ENCODE assay signal across 8 mouse cellular contexts in genomic region chr11:106256775-106257174, GRCm38 (mm10). TPM values are rescaled to one million over a fixed set of nuclear protein-coding genes. Genes with fewer than 3 reads are reported as not detected.
DNase-seq lines count a peak whose midpoint lies in the region; ATAC-seq and TF ChIP-seq lines count a peak whose summit lies in the region.

No protein-coding gene starts in this region.

- H3K27me3 ChIP-seq in heart, embryonic 12.5 days (replicated peaks), result no peaks in the 10 kb centered on the region
- no peaks in the 10 kb centered on the region for H3K27me3 ChIP-seq in embryonic facial prominence, embryonic 14.5 days (replicated peaks; ENCODE audit: control insufficient read depth, insufficient read depth, low read length)
- H3K27me3 ChIP-seq in kidney, adult 2 months (replicated peaks; ENCODE audit: control insufficient read depth, insufficient read depth, low read length), result no peaks in the 10 kb centered on the region
- no peaks in the 10 kb centered on the region for H3K27me3 ChIP-seq in lung, postnatal 0 days (replicated peaks; ENCODE audit: insufficient read depth, low read length)

- peaks cover 51% of the 10 kb centered on the region for H3K36me3 ChIP-seq in heart, embryonic 12.5 days
- peaks cover 65% of the 10 kb centered on the region for H3K36me3 ChIP-seq in embryonic facial prominence, embryonic 14.5 days (ENCODE audit: control insufficient read depth, insufficient read depth, low read length)
- H3K36me3 ChIP-seq in kidney, adult 2 months (ENCODE audit: control insufficient read depth, insufficient read depth, low read length), result no peaks in the 10 kb centered on the region
- H3K36me3 ChIP-seq in lung, postnatal 0 days (ENCODE audit: insufficient read depth, low read length), result peaks cover 9% of the 10 kb centered on the region; the same call in 1 of the 2 replicates

- peak overlapping the region; percentile 93 for H3K4me2 ChIP-seq in heart, embryonic 12.5 days
- H3K4me2 ChIP-seq in embryonic facial prominence, embryonic 14.5 days (ENCODE audit: low read depth, low read length), result peak overlapping the region; percentile 77
- peak overlapping the region; percentile 94 for H3K4me2 ChIP-seq in lung, postnatal 0 days (replicated peaks; ENCODE audit: low read depth, low read length)

- WGBS in heart, embryonic 12.5 days, result 54% methylated on average over 5 of the region's 5 CpGs
- 67% methylated on average over 5 of the region's 5 CpGs for WGBS in embryonic facial prominence, embryonic 14.5 days
- WGBS in kidney, adult 2 months, result 47% methylated on average over 5 of the region's 5 CpGs
- 51% methylated on average over 5 of the region's 5 CpGs for WGBS in lung, postnatal 0 days

- peak overlapping the region; percentile 86 for H3K4me3 ChIP-seq in heart, embryonic 12.5 days
- peak overlapping the region; percentile 80 for H3K4me3 ChIP-seq in embryonic facial prominence, embryonic 14.5 days (ENCODE audit: low read depth, low read length)
- peak overlapping the region; percentile 72 for H3K4me3 ChIP-seq in kidney, adult 2 months (ENCODE audit: insufficient read depth, low read depth, low read length)
- H3K4me3 ChIP-seq in lung, postnatal 0 days (ENCODE audit: low read depth, low read length), result peak overlapping the region; percentile 70

- H3K9me3 ChIP-seq in heart, embryonic 12.5 days (replicated peaks), result no peaks in the 10 kb centered on the region
- no peaks in the 10 kb centered on the region for H3K9me3 ChIP-seq in embryonic facial prominence, embryonic 14.5 days (ENCODE audit: control insufficient read depth, low read length)
- no peaks in the 10 kb centered on the region for H3K9me3 ChIP-seq in lung, postnatal 0 days (ENCODE audit: low read length)

- TF ChIP-seq POLR2A in kidney, adult 2 months (IDR thresholded peaks at IDR 0.05; ENCODE audit: low read depth, low read length), result no peak

- peaks cover 20% of the 10 kb centered on the region for H3K4me1 ChIP-seq in heart, embryonic 12.5 days (replicated peaks)
- peaks cover 11% of the 10 kb centered on the region for H3K4me1 ChIP-seq in embryonic facial prominence, embryonic 14.5 days (ENCODE audit: control insufficient read depth, insufficient read depth, low read length)
- H3K4me1 ChIP-seq in kidney, adult 2 months (ENCODE audit: control insufficient read depth, insufficient read depth, low read length), result no peaks in the 10 kb centered on the region
- H3K4me1 ChIP-seq in lung, postnatal 0 days (ENCODE audit: insufficient read depth, low read depth, low read length), result peaks cover 11% of the 10 kb centered on the region; the same call in 1 of the 2 replicates

- TF ChIP-seq EP300 in lung, postnatal 0 days (IDR thresholded peaks at IDR 0.05), result no peak

- ATAC-seq in heart, embryonic 12.5 days (ENCODE audit: insufficient number of reproducible peaks, low FRiP score), result no peak
- ATAC-seq in embryonic facial prominence, embryonic 14.5 days (ENCODE audit: low read depth), result no peak
- ATAC-seq in lung, postnatal 0 days, result no peak

- peak overlapping the region; percentile 92 for H3K9ac ChIP-seq in heart, embryonic 12.5 days
- H3K9ac ChIP-seq in embryonic facial prominence, embryonic 14.5 days (ENCODE audit: low read depth, low read length), result peak overlapping the region; percentile 81
- H3K9ac ChIP-seq in lung, postnatal 0 days (replicated peaks; ENCODE audit: low read depth), result no peak overlapping the region

- no peak for DNase-seq in heart, postnatal 36 days
- DNase-seq in embryonic facial prominence, embryonic 14.5 days (ENCODE audit: low spot score), result no peak
- peak; percentile 64 for DNase-seq in kidney, adult 2 months
- DNase-seq in lung, postnatal 0 days (ENCODE audit: low spot score), result no peak
- no peak for DNase-seq in right cerebral cortex, postnatal 10 days (ENCODE audit: low spot score in 2 of 2)
- no peak for DNase-seq in frontal cortex, postnatal 25 days (ENCODE audit: low spot score in 2 of 2)
- no peak for DNase-seq in Muller cell, postnatal 12 days (ENCODE audit: inconsistent ontology term)

- intact Hi-C loops in heart, postnatal 36 days (cut with DNase I), result loop anchor here (1.0 kb wide), 1 partner anchor 16 kb away; the partner anchor contains the start of gene Smarcd2

- no peak overlapping the region for H3K27ac ChIP-seq in heart, embryonic 12.5 days (ENCODE audit: poor library complexity, severe bottlenecking)
- H3K27ac ChIP-seq in embryonic facial prominence, embryonic 14.5 days (replicated peaks; ENCODE audit: low read depth, low read length), result peak overlapping the region; percentile 58; the same call in 1 of the 2 replicates
- no peak overlapping the region for H3K27ac ChIP-seq in kidney, adult 2 months (ENCODE audit: insufficient read depth, low read depth, low read length)
- peak overlapping the region; percentile 69; the same call in 1 of the 2 replicates for H3K27ac ChIP-seq in lung, postnatal 0 days (ENCODE audit: low read length)

- no peak for TF ChIP-seq CTCF in kidney, adult 2 months (conservative IDR thresholded peaks at IDR 0.05; ENCODE audit: insufficient read depth, insufficient read length, low read depth, low read length)
- no peak for TF ChIP-seq CTCF in lung, postnatal 0 days (IDR thresholded peaks at IDR 0.05)

RNA-seq across cellular contexts. Expression of gene Psmc5, which starts 0.8 kb away (rescaled TPM):
- polyA plus RNA-seq in heart, embryonic 12.5 days (2016; fragmentation: Nextera tagmentation; extraction: Ambion mirVana), result 247 and 253 TPM in 2 replicates
- total RNA-seq in heart, postnatal 36 days (2021), result 100 to 1,000 TPM; 102 to 105 TPM
- 231 and 259 TPM in 2 replicates for polyA plus RNA-seq in embryonic facial prominence, embryonic 14.5 days (2014; fragmentation: Nextera tagmentation; extraction: Ambion mirVana)
- polyA plus RNA-seq in kidney, adult 2 months (2012; rRNA removed), result 52.5 and 66.9 TPM in 2 replicates
- polyA plus RNA-seq in lung, postnatal 0 days (2015; fragmentation: Nextera tagmentation; extraction: Ambion mirVana), result 150 and 153 TPM in 2 replicates

RNA-seq across cellular contexts. Expression of gene Ftsj3, which starts 0.9 kb away (rescaled TPM):
- 45.3 and 45.9 TPM in 2 replicates for polyA plus RNA-seq in heart, embryonic 12.5 days (2016; fragmentation: Nextera tagmentation; extraction: Ambion mirVana)
- 10 to 100 TPM; 21.1 to 23.0 TPM for total RNA-seq in heart, postnatal 36 days (2021)
- 47.9 and 58.1 TPM in 2 replicates for polyA plus RNA-seq in embryonic facial prominence, embryonic 14.5 days (2014; fragmentation: Nextera tagmentation; extraction: Ambion mirVana)
- polyA plus RNA-seq in kidney, adult 2 months (2012; rRNA removed), result 11.7 TPM in 2 replicates
- 18.7 and 19.0 TPM in 2 replicates for polyA plus RNA-seq in lung, postnatal 0 days (2015; fragmentation: Nextera tagmentation; extraction: Ambion mirVana)

RNA-seq across cellular contexts. Expression of gene Smarcd2, which starts 16.0 kb away (rescaled TPM):
- polyA plus RNA-seq in heart, embryonic 12.5 days (2016; fragmentation: Nextera tagmentation; extraction: Ambion mirVana), result 24.6 and 25.3 TPM in 2 replicates
- 10 to 100 TPM; 19.1 to 19.9 TPM for total RNA-seq in heart, postnatal 36 days (2021)
- 87.6 and 102 TPM in 2 replicates for polyA plus RNA-seq in embryonic facial prominence, embryonic 14.5 days (2014; fragmentation: Nextera tagmentation; extraction: Ambion mirVana)
- polyA plus RNA-seq in kidney, adult 2 months (2012; rRNA removed), result 70.0 and 77.9 TPM in 2 replicates
- 46.9 and 55.5 TPM in 2 replicates for polyA plus RNA-seq in lung, postnatal 0 days (2015; fragmentation: Nextera tagmentation; extraction: Ambion mirVana)

RNA-seq across cellular contexts. Expression of gene Tcam1, which starts 19.7 kb away (rescaled TPM):
- polyA plus RNA-seq in heart, embryonic 12.5 days (2016; fragmentation: Nextera tagmentation; extraction: Ambion mirVana), result 0.05 and 0.06 TPM in 2 replicates
- total RNA-seq in heart, postnatal 36 days (2021), result not detected
- 0.24 and 0.74 TPM in 2 replicates for polyA plus RNA-seq in embryonic facial prominence, embryonic 14.5 days (2014; fragmentation: Nextera tagmentation; extraction: Ambion mirVana)
- polyA plus RNA-seq in kidney, adult 2 months (2012; rRNA removed), result 0.02 and 0.03 TPM in 2 replicates
- polyA plus RNA-seq in lung, postnatal 0 days (2015; fragmentation: Nextera tagmentation; extraction: Ambion mirVana), result 0.06 and 0.07 TPM in 2 replicates

RNA-seq across cellular contexts. Expression of gene Ddx42, which starts 40.0 kb away (rescaled TPM):
- 59.1 and 60.7 TPM in 2 replicates for polyA plus RNA-seq in heart, embryonic 12.5 days (2016; fragmentation: Nextera tagmentation; extraction: Ambion mirVana)
- total RNA-seq in heart, postnatal 36 days (2021), result 10 to 100 TPM; 26.5 to 28.7 TPM
- polyA plus RNA-seq in embryonic facial prominence, embryonic 14.5 days (2014; fragmentation: Nextera tagmentation; extraction: Ambion mirVana), result 62.7 and 69.1 TPM in 2 replicates
- 8.3 and 10.0 TPM in 2 replicates for polyA plus RNA-seq in kidney, adult 2 months (2012; rRNA removed)
- 35.3 and 38.4 TPM in 2 replicates for polyA plus RNA-seq in lung, postnatal 0 days (2015; fragmentation: Nextera tagmentation; extraction: Ambion mirVana)

Comparison
In these comparisons a context has a peak if more than half of its experiments do, and no peak if none do; other contexts are left out.
1. H3K27ac ChIP-seq: peak in embryonic facial prominence, embryonic 14.5 days (single experiment) and lung, postnatal 0 days (single experiment); none in heart, embryonic 12.5 days (single experiment) and kidney, adult 2 months (single experiment).
2. Peak in every context shown above with its lines, with median percentiles within 50 percentile points of each other: H3K4me2 ChIP-seq and H3K4me3 ChIP-seq.